Mouse (Mus musculus) midbrain, embryonic 12.5 days (tissue): Measurements from ENCODE around the gene Sgcd. TPM values are rescaled to one million over a fixed set of nuclear protein-coding genes. Genes with fewer than 3 reads are reported as not detected.

Experiments
- ATAC-seq: fragments of 200-750 bp; cut with Nextera tagmentation; 2 replicates; pipeline ENCODE4 v1.8.0; 2017; ENCODE audit warnings: low read depth, moderate TSS enrichment, moderate library complexity; ENCODE audit not compliant: low FRiP score
- H3K27ac ChIP-seq: fragments of 300-500 bp; sonication (generic); replicated peaks from 2 replicates; pipeline ENCODE4 v1.5.1; 2016; ENCODE audit warnings: mild to moderate bottlenecking
- H3K27me3 ChIP-seq: fragments of 300-500 bp; sonication (generic); 2 replicates; pipeline ENCODE4 v1.6.1; 2016; ENCODE audit warnings: mild to moderate bottlenecking
- H3K36me3 ChIP-seq: fragments of 300-500 bp; sonication (generic); 2 replicates; pipeline ENCODE4 v1.6.1; 2016
- H3K4me1 ChIP-seq: fragments of 300-500 bp; sonication (generic); 2 replicates; pipeline ENCODE4 v1.6.1; 2016
- H3K4me2 ChIP-seq: fragments of 300-500 bp; sonication (generic); replicated peaks from 2 replicates; pipeline ENCODE4 v1.6.1; 2016; ENCODE audit warnings: mild to moderate bottlenecking, moderate library complexity
- H3K4me3 ChIP-seq: fragments of 300-500 bp; sonication (generic); 2 replicates; pipeline ENCODE4 v1.5.1; 2016; ENCODE audit warnings: mild to moderate bottlenecking
- H3K9ac ChIP-seq: fragments of 300-500 bp; sonication (generic); replicated peaks from 2 replicates; pipeline ENCODE4 v1.6.1; 2016; ENCODE audit warnings: mild to moderate bottlenecking, moderate library complexity
- H3K9me3 ChIP-seq: fragments of 300-500 bp; sonication (generic); 2 replicates; pipeline ENCODE4 v1.6.1; 2016; ENCODE audit warnings: mild to moderate bottlenecking
- WGBS: fragments of 180-500 bp; shearing (Covaris S2); methylation state at CpG from one replicate; pipeline ENCODE4 v1.1.7; 2016; 5-methylcytosine and 5-hydroxymethylcytosine counted together
- polyA plus RNA-seq: library from polyadenylated mRNA; unstranded; fragments of >200 nt; fragmentation: Nextera tagmentation; extraction: Ambion mirVana; gene quantifications from 2 replicates; pipeline ENCODE4 v1.2.1, GENCODE M21; 2016

Gene Sgcd
- polyA plus RNA-seq, 1 experiment from 2014 or later, result 3.8 TPM

- H3K9ac ChIP-seq, result no peak overlapping the region
- H3K9me3 ChIP-seq, result no peaks in the 10 kb centered on the region
- no peaks in the 10 kb centered on the region for H3K27me3 ChIP-seq
- no peak overlapping the region for H3K27ac ChIP-seq
- no peaks in the 10 kb centered on the region for H3K4me1 ChIP-seq
- no peaks in the 10 kb centered on the region for H3K36me3 ChIP-seq
- H3K4me3 ChIP-seq, result no peak overlapping the region
- H3K4me2 ChIP-seq, result no peak overlapping the region
- ATAC-seq, result no peak
- whole genome bisulfite sequencing, result 92% methylated on average over 5 of the region's 5 CpGs
Observed at GRCm38 (mm10) chr11:47154837-47155430, 833.8 kb downstream of the Sgcd start.

- no peak overlapping the region for H3K4me2 ChIP-seq
- 73% methylated on average over 9 of the region's 9 CpGs for WGBS
- no peaks in the 10 kb centered on the region for H3K36me3 ChIP-seq
- H3K9ac ChIP-seq, result no peak overlapping the region
- H3K9me3 ChIP-seq, result no peaks in the 10 kb centered on the region
- no peak overlapping the region for H3K4me3 ChIP-seq
- H3K4me1 ChIP-seq, result no peaks in the 10 kb centered on the region
- H3K27me3 ChIP-seq, result no peaks in the 10 kb centered on the region
- ATAC-seq, result no peak
- H3K27ac ChIP-seq, result no peak overlapping the region
Observed at GRCm38 (mm10) chr11:47149607-47150006, 839.2 kb downstream of the Sgcd start.

- Histone ChIP-seq H3K9ac (no peak overlapping the region), H3K4me2 (no peak overlapping the region), H3K4me1 (no peaks in the 10 kb centered on the region), H3K36me3 (no peaks in the 10 kb centered on the region), H3K27me3 (no peaks in the 10 kb centered on the region), H3K4me3 (no peak overlapping the region), H3K27ac (no peak overlapping the region), H3K9me3 (no peaks in the 10 kb centered on the region)
- no peak for ATAC-seq
- 85% methylated on average over 2 of the region's 2 CpGs for WGBS
Observed at GRCm38 (mm10) chr11:47139867-47140266, 848.9 kb downstream of the Sgcd start.

GRCm38 (mm10) chr11:47139271-47139670, 849.5 kb downstream of the Sgcd start:
- Histone ChIP-seq H3K4me1 (no peaks in the 10 kb centered on the region), H3K4me2 (no peak overlapping the region), H3K27me3 (no peaks in the 10 kb centered on the region), H3K36me3 (no peaks in the 10 kb centered on the region), H3K4me3 (no peak overlapping the region), H3K27ac (no peak overlapping the region), H3K9me3 (no peaks in the 10 kb centered on the region), H3K9ac (no peak overlapping the region)
- WGBS, result 95% methylated on average over 1 of the region's 1 CpGs
- no peak for ATAC-seq

- Histone ChIP-seq H3K27me3 (no peaks in the 10 kb centered on the region), H3K36me3 (no peaks in the 10 kb centered on the region), H3K9ac (no peak overlapping the region), H3K4me2 (no peak overlapping the region), H3K9me3 (no peaks in the 10 kb centered on the region), H3K4me3 (no peak overlapping the region), H3K4me1 (no peaks in the 10 kb centered on the region), H3K27ac (no peak overlapping the region)
- 92% methylated on average over 6 of the region's 6 CpGs for WGBS
- ATAC-seq, result no peak
Observed at GRCm38 (mm10) chr11:47132410-47132809, 856.4 kb downstream of the Sgcd start.

- Histone ChIP-seq H3K4me2 (no peak overlapping the region), H3K4me1 (no peaks in the 10 kb centered on the region), H3K9me3 (no peaks in the 10 kb centered on the region), H3K36me3 (no peaks in the 10 kb centered on the region), H3K9ac (no peak overlapping the region), H3K4me3 (no peak overlapping the region), H3K27me3 (no peaks in the 10 kb centered on the region), H3K27ac (no peak overlapping the region)
- ATAC-seq, result no peak
- 84% methylated on average over 3 of the region's 3 CpGs for WGBS
Observed at GRCm38 (mm10) chr11:47130432-47130831, 858.3 kb downstream of the Sgcd start.

GRCm38 (mm10) chr11:47129992-47130391, 858.8 kb downstream of the Sgcd start:
- 74% methylated on average over 7 of the region's 7 CpGs for WGBS
- no peaks in the 10 kb centered on the region for H3K27me3 ChIP-seq
- no peaks in the 10 kb centered on the region for H3K36me3 ChIP-seq
- ATAC-seq, result no peak
- H3K27ac ChIP-seq, result no peak overlapping the region
- H3K4me3 ChIP-seq, result no peak overlapping the region
- H3K9me3 ChIP-seq, result no peaks in the 10 kb centered on the region
- H3K9ac ChIP-seq, result no peak overlapping the region
- H3K4me2 ChIP-seq, result no peak overlapping the region
- no peaks in the 10 kb centered on the region for H3K4me1 ChIP-seq

GRCm38 (mm10) chr11:47129166-47129565, 859.6 kb downstream of the Sgcd start:
- no peak overlapping the region for H3K27ac ChIP-seq
- H3K4me3 ChIP-seq, result no peak overlapping the region
- no peak overlapping the region for H3K4me2 ChIP-seq
- no peaks in the 10 kb centered on the region for H3K9me3 ChIP-seq
- WGBS, result 94% methylated on average over 1 of the region's 1 CpGs
- no peaks in the 10 kb centered on the region for H3K36me3 ChIP-seq
- H3K27me3 ChIP-seq, result no peaks in the 10 kb centered on the region
- no peak overlapping the region for H3K9ac ChIP-seq
- H3K4me1 ChIP-seq, result no peaks in the 10 kb centered on the region
- no peak for ATAC-seq

GRCm38 (mm10) chr11:47128331-47128730, 860.4 kb downstream of the Sgcd start:
- Histone ChIP-seq H3K4me3 (no peak overlapping the region), H3K9me3 (no peaks in the 10 kb centered on the region), H3K27me3 (no peaks in the 10 kb centered on the region), H3K9ac (no peak overlapping the region), H3K36me3 (no peaks in the 10 kb centered on the region), H3K27ac (no peak overlapping the region), H3K4me1 (no peaks in the 10 kb centered on the region), H3K4me2 (no peak overlapping the region)
- ATAC-seq, result no peak
- 69% methylated on average over 3 of the region's 3 CpGs for WGBS

- Histone ChIP-seq H3K36me3 (no peaks in the 10 kb centered on the region), H3K27ac (no peak overlapping the region), H3K4me3 (no peak overlapping the region), H3K4me2 (no peak overlapping the region), H3K9ac (no peak overlapping the region), H3K27me3 (no peaks in the 10 kb centered on the region), H3K4me1 (peaks cover 9% of the 10 kb centered on the region; the same call in 1 of the 2 replicates), H3K9me3 (no peaks in the 10 kb centered on the region)
- ATAC-seq, result no peak
- WGBS, result 97% methylated on average over 1 of the region's 1 CpGs
Observed at GRCm38 (mm10) chr11:47120874-47121273, 867.9 kb downstream of the Sgcd start.

GRCm38 (mm10) chr11:47117896-47118295, 870.9 kb downstream of the Sgcd start:
- no peaks in the 10 kb centered on the region for H3K9me3 ChIP-seq
- no peaks in the 10 kb centered on the region for H3K36me3 ChIP-seq
- no peaks in the 10 kb centered on the region for H3K27me3 ChIP-seq
- no peak overlapping the region for H3K9ac ChIP-seq
- no peak overlapping the region for H3K27ac ChIP-seq
- H3K4me2 ChIP-seq, result no peak overlapping the region
- H3K4me3 ChIP-seq, result no peak overlapping the region
- H3K4me1 ChIP-seq, result peaks cover 9% of the 10 kb centered on the region; the same call in 1 of the 2 replicates
- WGBS, result 25% methylated on average over 2 of the region's 2 CpGs
- ATAC-seq, result no peak

GRCm38 (mm10) chr11:47114366-47114765, 874.4 kb downstream of the Sgcd start:
- no peak for ATAC-seq
- Histone ChIP-seq H3K27me3 (no peaks in the 10 kb centered on the region), H3K4me2 (no peak overlapping the region), H3K4me3 (no peak overlapping the region), H3K4me1 (peaks cover 9% of the 10 kb centered on the region; the same call in 1 of the 2 replicates), H3K9me3 (no peaks in the 10 kb centered on the region), H3K36me3 (no peaks in the 10 kb centered on the region), H3K27ac (no peak overlapping the region), H3K9ac (no peak overlapping the region)
- WGBS, result 90% methylated on average over 4 of the region's 4 CpGs

GRCm38 (mm10) chr11:47113081-47113480, 875.7 kb downstream of the Sgcd start:
- no peak for ATAC-seq
- Histone ChIP-seq H3K9ac (no peak overlapping the region), H3K4me2 (no peak overlapping the region), H3K27ac (no peak overlapping the region), H3K4me3 (no peak overlapping the region), H3K36me3 (no peaks in the 10 kb centered on the region), H3K27me3 (no peaks in the 10 kb centered on the region), H3K9me3 (no peaks in the 10 kb centered on the region), H3K4me1 (peaks cover 8% of the 10 kb centered on the region; the same call in 1 of the 2 replicates)
- WGBS, result 77% methylated on average over 5 of the region's 5 CpGs
